Mouse (Mus musculus) Patski (cell line): ENCODE data around the gene Ethe1. TPM values are rescaled to one million over a fixed set of nuclear protein-coding genes. Genes with fewer than 3 reads are reported as not detected.

ENCODE experiments used
- ATAC-seq: fragments of 100-300 bp; one replicate; pipeline ENCODE4 v1.8.0; 2021
- CTCF ChIA-PET: fragments of 350-600 bp; sonication (Branson Sonifier 250); formaldehyde crosslinking; loops from one replicate; lab custom pipeline; 2022; ENCODE audit warnings: inconsistent platforms; lab: Charles Lee
- POLR2A ChIA-PET: fragments of 350-600 bp; sonication (Branson Sonifier 250); formaldehyde crosslinking; loops from one replicate; lab custom pipeline; 2022; ENCODE audit warnings: antibody characterized with exemption, inconsistent platforms; lab: Charles Lee
- DNase-seq: peaks from one replicate; pipeline ENCODE4 v3.0.0-alpha.2; 2011; ENCODE audit warnings: low read depth, low spot score
- H3K27me3 ChIP-seq: fragments of 371-371 bp; one replicate; pipeline ENCODE4 v1.5.1; 2021
- CTCF ChIP-seq: fragments of 100-300 bp; IDR thresholded peaks from one replicate; pipeline ENCODE4 v1.5.1; 2021
- in situ Hi-C: fragments of 300-500 bp; cut with MboI; formaldehyde crosslinking; loops from 3 replicates; pipeline ENCODE4 v1.11.1; 2018; ENCODE audit warnings: low pct_unique_long_range_greater_than_20kb, mixed read lengths
- polyA plus RNA-seq: library from polyadenylated mRNA; unstranded; gene quantifications from one replicate; pipeline ENCODE4 v1.2.3, GENCODE M21; 2021

The Ethe1 gene
- polyA plus RNA-seq, 1 experiment from 2014 or later, result 74.5 TPM

GRCm38 (mm10) chr7:24593621-24594308 is 6.4 kb downstream of the Ethe1 start:
- POLR2A ChIA-PET, result interaction anchor here (0.6 kb wide), 1 partner anchor 27 kb away, joined by 3 read pairs; no protein-coding TSS in a partner anchor
- no peak for TF ChIP-seq CTCF
- CTCF ChIA-PET, result interaction anchor here (1.6 kb wide), 1 partner anchor 62 kb away, joined by 4 read pairs; no protein-coding TSS in a partner anchor
- in situ Hi-C loops, result no loop called here
- peak; percentile 89 for ATAC-seq
- no peak for DNase-seq
- no peaks in the 10 kb centered on the region for H3K27me3 ChIP-seq

GRCm38 (mm10) chr7:24594309-24594803 is 7.0 kb downstream of the Ethe1 start:
- in situ Hi-C loops, result no loop called here
- DNase-seq, result no peak
- CTCF ChIA-PET, result interaction anchor here (1.6 kb wide), 1 partner anchor 62 kb away, joined by 4 read pairs; no protein-coding TSS in a partner anchor
- no peak for TF ChIP-seq CTCF
- no peak for ATAC-seq
- no peaks in the 10 kb centered on the region for H3K27me3 ChIP-seq
- POLR2A ChIA-PET, result interaction anchor here (0.6 to 1.0 kb wide), 3 partner anchors 27 to 319 kb away, joined by 3 read pairs; no protein-coding TSS in a partner anchor

- ATAC-seq (no peak), DNase-seq (no peak)
- POLR2A ChIA-PET, result no interaction called here
- CTCF ChIA-PET, result interaction anchor here (0.8 kb wide), 1 partner anchor 14 kb away, joined by 3 read pairs; no protein-coding TSS in a partner anchor
- no peak for TF ChIP-seq CTCF
- no peaks in the 10 kb centered on the region for H3K27me3 ChIP-seq
- in situ Hi-C loops, result no loop called here
These were observed 8.1 kb downstream of the Ethe1 start for GRCm38 (mm10) chr7:24595464-24595863.

- ChIA-PET POLR2A (interaction anchor here (1.3 kb wide), 1 partner anchor 91 kb away, joined by 4 read pairs; the partner anchor contains the start of gene Zfp428), CTCF (interaction anchor here (1.0 to 1.8 kb wide), 4 partner anchors 10 to 44 kb away, joined by 3 to 5 read pairs (median 4); partner anchors contain the start of gene Phldb3)
- TF ChIP-seq CTCF, result no peak
- no peak for DNase-seq
- in situ Hi-C loops, result no loop called here
- H3K27me3 ChIP-seq, result no peaks in the 10 kb centered on the region
- no peak for ATAC-seq
These were observed 10.8 kb downstream of the Ethe1 start for GRCm38 (mm10) chr7:24598121-24598520.

- in situ Hi-C loops, result loop anchor here (5.0 kb wide), 1 partner anchor 58 kb away; no protein-coding TSS in a partner anchor
- TF ChIP-seq CTCF, result peak; percentile 56
- no peak for DNase-seq
- ChIA-PET CTCF (interaction anchor here (1.0 to 3.1 kb wide), 5 partner anchors 9 to 54 kb away, joined by 4 to 25 read pairs (median 4); partner anchors contain the start of gene Phldb3), POLR2A (no interaction called here)
- no peaks in the 10 kb centered on the region for H3K27me3 ChIP-seq
- ATAC-seq, result peak; percentile 82
These were observed 12.1 kb downstream of the Ethe1 start for GRCm38 (mm10) chr7:24599211-24600067.

- no peaks in the 10 kb centered on the region for H3K27me3 ChIP-seq
- DNase-seq, result peak; percentile 61
- POLR2A ChIA-PET, result interaction anchor here (1.0 kb wide), 1 partner anchor 35 kb away, joined by 3 read pairs; no protein-coding TSS in a partner anchor
- CTCF ChIA-PET, result interaction anchor here (0.6 to 3.2 kb wide), 21 partner anchors 9 to 159 kb away, joined by 3 to 25 read pairs (median 4); partner anchors contain the start of gene Phldb3
- in situ Hi-C loops, result loop anchor here (5.0 kb wide), 1 partner anchor 56 kb away; no protein-coding TSS in a partner anchor
- ATAC-seq, result peak; percentile 88
- peak; percentile 100 for TF ChIP-seq CTCF
These were observed 13.7 kb downstream of the Ethe1 start for GRCm38 (mm10) chr7:24600941-24601597.

GRCm38 (mm10) chr7:24605561-24605960 is 18.2 kb downstream of the Ethe1 start:
- in situ Hi-C loops, result no loop called here
- DNase-seq (no peak), ATAC-seq (no peak)
- no peak for TF ChIP-seq CTCF
- CTCF ChIA-PET, result no interaction called here
- POLR2A ChIA-PET, result no interaction called here
- no peaks in the 10 kb centered on the region for H3K27me3 ChIP-seq

- no peak for TF ChIP-seq CTCF
- POLR2A ChIA-PET, result no interaction called here
These were observed 18.7 kb downstream of the Ethe1 start for GRCm38 (mm10) chr7:24606046-24606445.

GRCm38 (mm10) chr7:24608017-24608416 is 20.7 kb downstream of the Ethe1 start:
- CTCF ChIA-PET, result no interaction called here
- ATAC-seq (peak; percentile 69), DNase-seq (peak; percentile 64)
- TF ChIP-seq CTCF, result no peak
- POLR2A ChIA-PET, result no interaction called here
- H3K27me3 ChIP-seq, result no peaks in the 10 kb centered on the region
- in situ Hi-C loops, result no loop called here

More at GRCm38 (mm10) chr7:24606046-24606445, 18.7 kb downstream of the Ethe1 start:
- in situ Hi-C loops, result no loop called here
- ATAC-seq (no peak), DNase-seq (no peak)
- H3K27me3 ChIP-seq, result no peaks in the 10 kb centered on the region
- CTCF ChIA-PET, result no interaction called here
